Mouse (Mus musculus): ENCODE results near the gene Tmem143.

- no peak for TF ChIP-seq CTCF (IDR thresholded peaks at IDR 0.05; ENCODE audit: low read depth, low read length)
- TF ChIP-seq POLR2A (IDR thresholded peaks at IDR 0.05; ENCODE audit: borderline replicate concordance, low read depth, low read length), result no peak
These were observed 5.8 kb downstream of the Tmem143 start for GRCm38 (mm10) chr7:45902481-45903002.

All from bone marrow macrophage, adult 2 months (primary cell).